Mouse (Mus musculus) hindbrain, embryonic 14.5 days (tissue): ENCODE results near the gene Qrsl1. TPM values are rescaled to one million over a fixed set of nuclear protein-coding genes. Genes with fewer than 3 reads are reported as not detected.

Source experiments
- polyA plus RNA-seq: library from polyadenylated mRNA; unstranded; fragments of >200 nt; fragmentation: Nextera tagmentation; extraction: Ambion mirVana; gene quantifications from 2 replicates; pipeline ENCODE4 v1.2.1, GENCODE M21; 2014

Gene Qrsl1
- polyA plus RNA-seq, 1 experiment from 2014 or later = 24.7 TPM

Other genes with a start within 250 kb of the Qrsl1 start
- gene Rtn4ip1, start 62 bp upstream of the Qrsl1 start, polyA plus RNA-seq = 16.5 and 16.8 TPM in 2 replicates
- 0.20 and 0.21 TPM in 2 replicates for gene Crybg1, start 247.1 kb upstream of the Qrsl1 start, polyA plus RNA-seq